Mouse (Mus musculus) bone marrow, adult 2 months (tissue): ENCODE results near the gene Galp.

ENCODE experiments used
- CTCF ChIP-seq: fragments of 200-500 bp; IDR thresholded peaks from 2 replicates; pipeline ENCODE4 v1.5.1; 2011; ENCODE audit warnings: low read length, control low read depth; ENCODE audit not compliant: control insufficient read depth, insufficient read depth
- POLR2A ChIP-seq: fragments of 200-500 bp; IDR thresholded peaks from 2 replicates; pipeline ENCODE4 v1.6.1; 2011; ENCODE audit warnings: low read depth, mild to moderate bottlenecking, control low read depth, low read length, borderline replicate concordance; ENCODE audit not compliant: control insufficient read depth

GRCm38 (mm10) chr7:6213144-6213543, 16.3 kb downstream of the Galp start:
- TF ChIP-seq POLR2A (no peak), CTCF (peak; percentile 60)
